Mouse (Mus musculus) liver, postnatal 0 days (tissue): ENCODE measurements around the gene Zfp36. TPM values are rescaled to one million over a fixed set of nuclear protein-coding genes. Genes with fewer than 3 reads are reported as not detected.

ENCODE experiments used
- ATAC-seq: fragments of 200-750 bp; cut with Nextera tagmentation; 2 replicates; pipeline ENCODE4 v1.8.0; 2017; ENCODE audit warnings: mild to moderate bottlenecking, moderate library complexity
- DNase-seq: peaks from one replicate; pipeline ENCODE4 v3.0.0-alpha.2; 2016
- H3K27ac ChIP-seq: fragments of 300-500 bp; sonication (generic); 2 replicates; pipeline ENCODE4 v1.5.1; 2014; ENCODE audit warnings: antibody characterized with exemption, moderate library complexity, mild to moderate bottlenecking, low read depth
- H3K27me3 ChIP-seq: fragments of 300-500 bp; sonication (generic); 2 replicates; pipeline ENCODE4 v1.6.1; 2014; ENCODE audit warnings: low read length, control low read depth, mixed read lengths; ENCODE audit not compliant: insufficient read depth
- H3K36me3 ChIP-seq: fragments of 300-500 bp; sonication (generic); replicated peaks from 2 replicates; pipeline ENCODE4 v1.6.1; 2014; ENCODE audit warnings: mild to moderate bottlenecking, control low read depth, low read length, moderate library complexity, mixed read lengths; ENCODE audit not compliant: insufficient read depth
- H3K4me1 ChIP-seq: fragments of 300-500 bp; sonication (generic); 2 replicates; pipeline ENCODE4 v1.6.1; 2014; ENCODE audit warnings: antibody characterized with exemption, mild to moderate bottlenecking, control low read depth; ENCODE audit not compliant: insufficient read depth
- H3K4me2 ChIP-seq: fragments of 300-500 bp; sonication (generic); 2 replicates; pipeline ENCODE4 v1.6.1; 2014; ENCODE audit warnings: low read depth, mild to moderate bottlenecking, low read length, moderate library complexity, mixed read lengths
- H3K4me3 ChIP-seq: fragments of 300-500 bp; sonication (generic); 2 replicates; pipeline ENCODE4 v1.5.1; 2014; ENCODE audit warnings: low read depth, low read length
- H3K9ac ChIP-seq: fragments of 300-500 bp; sonication (generic); replicated peaks from 2 replicates; pipeline ENCODE4 v1.6.1; 2014; ENCODE audit warnings: mild to moderate bottlenecking, moderate library complexity
- H3K9me3 ChIP-seq: fragments of 300-500 bp; sonication (generic); 2 replicates; pipeline ENCODE4 v1.6.1; 2016; ENCODE audit warnings: mild to moderate bottlenecking, control low read depth, low read length, mixed read lengths
- CTCF ChIP-seq: sonication (generic); IDR thresholded peaks from 2 replicates; pipeline ENCODE4 v1.5.1; 2016; ENCODE audit warnings: antibody characterized with exemption, low read depth
- EP300 ChIP-seq: IDR thresholded peaks from 2 replicates; pipeline ENCODE4 v1.6.1; 2016; ENCODE audit warnings: antibody characterized with exemption, low read depth, mild to moderate bottlenecking
- WGBS: fragments of 180-500 bp; shearing (Covaris S2); extraction: QIAGEN DNeasy Blood & Tissue Kit; methylation state at CpG from one replicate; pipeline ENCODE4 v1.1.7; 2014; ENCODE audit not compliant: insufficient replicate concordance; 5-methylcytosine and 5-hydroxymethylcytosine counted together
- polyA plus RNA-seq: library from polyadenylated mRNA; unstranded; fragments of >200 nt; fragmentation: Nextera tagmentation; extraction: Ambion mirVana; gene quantifications from 2 replicates; pipeline ENCODE4 v1.2.1, GENCODE M21; 2015

Zfp36 gene
- polyA plus RNA-seq, 1 experiment from 2014 or later: 21.1 TPM

- peaks cover 16% of the 10 kb centered on the region for H3K4me1 ChIP-seq
- WGBS: 85% methylated on average over 16 of the region's 16 CpGs
- DNase-seq: no peak
- peaks cover 3% of the 10 kb centered on the region; the same call in 1 of the 2 replicates for H3K36me3 ChIP-seq
- no peak overlapping the region for H3K27ac ChIP-seq
- H3K4me2 ChIP-seq: no peak overlapping the region
- no peaks in the 10 kb centered on the region for H3K9me3 ChIP-seq
- TF ChIP-seq CTCF: no peak
- no peak for TF ChIP-seq EP300
- ATAC-seq: no peak
- H3K27me3 ChIP-seq: no peaks in the 10 kb centered on the region
- no peak overlapping the region for H3K4me3 ChIP-seq
- no peak overlapping the region for H3K9ac ChIP-seq
Measured at GRCm38 (mm10) chr7:28368276-28368920, 11.7 kb downstream of the Zfp36 start.

DNA sequence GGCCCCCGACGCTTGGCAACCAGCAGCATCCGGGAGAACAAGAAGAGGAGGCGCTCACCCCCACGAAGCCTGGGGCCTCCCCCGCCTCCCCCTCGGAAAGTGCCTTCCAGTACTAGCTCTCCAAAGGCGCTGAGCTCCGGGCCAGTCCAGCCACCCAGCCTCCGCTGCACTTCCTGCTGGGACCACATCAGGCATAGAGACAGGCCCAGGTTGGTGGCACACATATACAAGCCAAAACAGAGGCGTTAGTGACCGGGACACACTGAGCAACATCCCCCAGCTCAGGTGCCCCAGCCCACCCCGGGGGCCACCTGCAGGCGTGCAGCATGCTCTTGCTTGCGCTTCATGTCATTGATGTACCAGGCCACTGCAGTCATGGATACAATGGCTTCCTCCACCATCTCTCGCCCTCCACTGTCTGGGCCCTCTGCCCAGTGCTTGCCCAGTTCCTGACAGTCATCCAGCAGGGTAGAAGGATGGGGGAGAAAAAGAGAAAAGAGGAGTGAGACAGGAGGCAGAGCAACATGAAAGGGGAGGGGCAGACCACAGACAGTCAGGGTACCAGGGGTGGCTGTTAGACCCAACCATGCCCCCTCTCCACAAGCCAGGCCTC, 12.3 kb downstream of the Zfp36 start:
- Histone ChIP-seq H3K27me3 (no peaks in the 10 kb centered on the region), H3K36me3 (peaks cover 3% of the 10 kb centered on the region; the same call in 1 of the 2 replicates), H3K4me3 (no peak overlapping the region), H3K9me3 (no peaks in the 10 kb centered on the region), H3K27ac (no peak overlapping the region), H3K4me1 (peaks cover 16% of the 10 kb centered on the region), H3K4me2 (no peak overlapping the region), H3K9ac (no peak overlapping the region)
- ATAC-seq: no peak
- DNase-seq: no peak
- 85% methylated on average over 16 of the region's 16 CpGs for WGBS
- TF ChIP-seq CTCF: no peak
- TF ChIP-seq EP300: no peak

DNA sequence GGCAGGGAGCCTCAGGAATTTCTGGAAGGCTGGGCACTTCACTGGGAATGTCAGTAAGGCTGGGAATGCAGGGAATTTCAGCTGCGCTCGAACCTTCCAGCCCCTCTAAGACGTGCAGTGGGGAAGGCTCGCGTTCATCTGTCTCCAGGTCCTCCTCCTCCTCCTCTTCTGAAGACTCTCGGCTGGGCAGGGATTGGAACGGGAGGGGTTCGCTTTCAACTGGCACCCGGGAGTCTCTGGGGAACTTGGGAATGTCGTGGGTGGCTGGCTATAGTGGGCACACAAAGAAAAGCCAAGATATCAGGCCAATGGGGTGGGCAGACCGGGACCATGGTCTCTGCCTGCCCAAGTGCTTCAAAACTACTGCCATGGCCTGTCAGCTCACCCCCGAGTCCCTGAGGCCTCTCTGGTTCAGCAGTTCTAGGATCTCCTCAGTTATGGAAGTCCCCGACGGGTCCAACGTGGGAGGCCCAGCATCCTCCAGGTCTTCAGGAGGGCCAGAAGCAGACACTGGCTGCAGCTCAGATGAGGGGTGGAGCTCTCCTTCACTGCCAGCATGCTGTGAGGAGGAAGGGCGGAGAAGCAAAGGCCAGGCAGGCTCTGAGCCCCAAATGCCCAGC, 17.5 kb downstream of the Zfp36 start:
- Histone ChIP-seq H3K4me3 (no peak overlapping the region), H3K9ac (no peak overlapping the region), H3K9me3 (no peaks in the 10 kb centered on the region), H3K4me2 (no peak overlapping the region), H3K27ac (no peak overlapping the region), H3K4me1 (peaks cover 9% of the 10 kb centered on the region), H3K27me3 (no peaks in the 10 kb centered on the region), H3K36me3 (peaks cover 17% of the 10 kb centered on the region)
- ATAC-seq (no peak), DNase-seq (no peak)
- 79% methylated on average over 16 of the region's 16 CpGs for WGBS
- TF ChIP-seq EP300 (no peak), CTCF (no peak)

GRCm38 (mm10) chr7:28361647-28362341, 18.3 kb downstream of the Zfp36 start:
- TF ChIP-seq EP300: no peak
- no peak for TF ChIP-seq CTCF
- H3K9ac ChIP-seq: no peak overlapping the region
- ATAC-seq (no peak), DNase-seq (no peak)
- H3K27me3 ChIP-seq: no peaks in the 10 kb centered on the region
- H3K27ac ChIP-seq: no peak overlapping the region
- peaks cover 17% of the 10 kb centered on the region for H3K4me1 ChIP-seq
- WGBS: 84% methylated on average over 19 of the region's 20 CpGs
- H3K36me3 ChIP-seq: peaks cover 14% of the 10 kb centered on the region
- no peaks in the 10 kb centered on the region for H3K9me3 ChIP-seq
- no peak overlapping the region for H3K4me3 ChIP-seq
- H3K4me2 ChIP-seq: no peak overlapping the region

DNA sequence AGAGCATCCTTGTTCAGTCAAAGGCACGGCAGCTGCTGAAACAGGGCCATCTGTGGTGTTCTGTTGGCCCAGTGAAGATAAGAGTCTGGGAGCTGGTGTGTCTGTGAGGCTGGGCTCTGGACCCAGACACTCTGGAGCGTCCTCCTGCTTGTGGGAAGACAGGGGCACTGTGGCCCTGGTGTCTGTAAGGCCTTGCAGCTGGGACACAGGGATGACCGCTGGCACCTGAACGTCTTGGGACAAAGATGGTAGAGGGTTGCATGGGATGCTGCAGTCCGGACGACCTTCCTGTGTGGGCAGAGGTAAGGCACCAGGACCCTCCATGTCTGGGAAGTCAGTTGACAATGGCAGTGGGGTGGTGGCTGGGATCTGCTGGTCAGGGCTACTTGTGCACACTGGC, 19.8 kb downstream of the Zfp36 start:
- 77% methylated on average over 6 of the region's 6 CpGs for WGBS
- DNase-seq (no peak), ATAC-seq (no peak)
- Histone ChIP-seq H3K36me3 (peaks cover 14% of the 10 kb centered on the region), H3K9me3 (no peaks in the 10 kb centered on the region), H3K9ac (no peak overlapping the region), H3K27ac (no peak overlapping the region), H3K4me3 (no peak overlapping the region), H3K4me1 (peaks cover 19% of the 10 kb centered on the region), H3K27me3 (no peaks in the 10 kb centered on the region), H3K4me2 (no peak overlapping the region)
- TF ChIP-seq CTCF (no peak), EP300 (no peak)

GRCm38 (mm10) chr7:28359854-28360253, 20.2 kb downstream of the Zfp36 start:
- ATAC-seq (no peak), DNase-seq (no peak)
- peaks cover 14% of the 10 kb centered on the region for H3K36me3 ChIP-seq
- no peaks in the 10 kb centered on the region for H3K9me3 ChIP-seq
- H3K4me1 ChIP-seq: peaks cover 19% of the 10 kb centered on the region
- no peak overlapping the region for H3K4me2 ChIP-seq
- H3K4me3 ChIP-seq: no peak overlapping the region
- no peak overlapping the region for H3K9ac ChIP-seq
- no peak for TF ChIP-seq EP300
- no peak for TF ChIP-seq CTCF
- 80% methylated on average over 9 of the region's 10 CpGs for WGBS
- no peaks in the 10 kb centered on the region for H3K27me3 ChIP-seq
- H3K27ac ChIP-seq: no peak overlapping the region
